Mouse (Mus musculus) thymus, adult 2 months (tissue): Measurements from ENCODE around the gene Pld1.

Experiments used
- CTCF ChIP-seq: fragments of 200-500 bp; IDR thresholded peaks from 2 replicates; pipeline ENCODE4 v1.5.1; 2012; ENCODE audit warnings: mild to moderate bottlenecking, control low read depth, low read length, moderate library complexity, borderline replicate concordance; ENCODE audit not compliant: control insufficient read depth, poor library complexity, insufficient read depth; ENCODE audit errors: extremely low read depth
- POLR2A ChIP-seq: fragments of 200-500 bp; IDR thresholded peaks from 2 replicates; pipeline ENCODE4 v1.6.1; 2012; ENCODE audit warnings: mild to moderate bottlenecking, low read length, control low read depth, moderate library complexity; ENCODE audit not compliant: control insufficient read depth, poor library complexity, insufficient read depth; ENCODE audit errors: extremely low read depth

GRCm38 (mm10) chr3:28060713-28061112 lies 122.2 kb downstream of the Pld1 start:
- no peak for TF ChIP-seq POLR2A
- TF ChIP-seq CTCF: no peak
